Mouse (Mus musculus) heart, adult 9 months (tissue): ENCODE measurements around the gene Ergic3.

Experiments
- DNase-seq, 2 experiments: peaks; one replicate each; pipeline ENCODE4 v3.0.0; 2022; ENCODE audit warnings: low spot score in 2 of 2

The Ergic3 gene

GRCm38 (mm10) chr2:156066126-156066525 lies 58.3 kb downstream of the Ergic3 start:
- no peak for DNase-seq
